Mouse (Mus musculus) cerebellum, adult 2 months (tissue): ENCODE measurements around the gene Igsf3. TPM values are rescaled to one million over a fixed set of nuclear protein-coding genes. Genes with fewer than 3 reads are reported as not detected.
A peak's percentile ranks its signal among the peaks of the same experiment; 100 is the strongest.

Experiments used
- DNase-seq, 2 experiments: peaks; one replicate each; pipeline ENCODE4 v3.0.0; 2021
- H3K27ac ChIP-seq: fragments of 200-500 bp; 2 replicates; pipeline ENCODE4 v1.5.1; 2012; ENCODE audit warnings: low read length, control low read depth, inconsistent platforms; ENCODE audit not compliant: insufficient read depth
- H3K27me3 ChIP-seq: fragments of 200-500 bp; 2 replicates; pipeline ENCODE4 v1.6.1; 2012; ENCODE audit warnings: inconsistent platforms, mild to moderate bottlenecking, low read length, moderate library complexity; ENCODE audit not compliant: control insufficient read depth, insufficient read depth
- H3K4me1 ChIP-seq: fragments of 200-500 bp; 2 replicates; pipeline ENCODE4 v1.6.1; 2011; ENCODE audit warnings: low read length; ENCODE audit not compliant: control insufficient read depth, insufficient read depth
- H3K4me3 ChIP-seq: fragments of 200-500 bp; replicated peaks from 2 replicates; pipeline ENCODE3; 2011; ENCODE audit warnings: mild to moderate bottlenecking, low read depth, low read length, control low read depth; ENCODE audit not compliant: insufficient read depth
- CTCF ChIP-seq: fragments of 200-500 bp; IDR thresholded peaks from 2 replicates; pipeline ENCODE4 v1.5.1; 2011; ENCODE audit warnings: low read depth, mild to moderate bottlenecking, control low read depth, low read length, moderate library complexity, borderline replicate concordance; ENCODE audit not compliant: insufficient read depth
- POLR2A ChIP-seq: fragments of 200-500 bp; IDR thresholded peaks from 2 replicates; pipeline ENCODE4 v1.6.1; 2011; ENCODE audit warnings: low read length, control low read depth, borderline replicate concordance; ENCODE audit not compliant: insufficient read depth
- WGBS: fragments of 180-500 bp; shearing (Covaris S2); methylation state at CpG from one replicate; pipeline ENCODE4 v1.1.7; 2018; 5-methylcytosine and 5-hydroxymethylcytosine counted together
- polyA plus RNA-seq: library from polyadenylated mRNA; depleted of rRNA; stranded (reverse); fragments of >200 nt; gene quantifications from 2 replicates; pipeline ENCODE4 v1.2.3, GENCODE M21; 2012

The Igsf3 gene
- polyA plus RNA-seq, 1 experiment, result 5.1 TPM

- TF ChIP-seq POLR2A (no peak), CTCF (no peak)
- H3K4me1 ChIP-seq, result peaks cover 4% of the 10 kb centered on the region
- 81% methylated on average over 4 of the region's 4 CpGs for WGBS
Observed at GRCm38 (mm10) chr3:101423188-101423587, 46.3 kb downstream of the Igsf3 start.

GRCm38 (mm10) chr3:101424295-101424885 is 47.5 kb downstream of the Igsf3 start:
- WGBS, result 44% methylated on average over 10 of the region's 10 CpGs
- peaks cover 4% of the 10 kb centered on the region for H3K4me1 ChIP-seq
- H3K27ac ChIP-seq, result no peak overlapping the region
- DNase-seq, result peak in 1 of 2 experiments; percentile 17
- TF ChIP-seq POLR2A, result no peak
- TF ChIP-seq CTCF, result no peak
- H3K4me3 ChIP-seq, result no peak overlapping the region
- H3K27me3 ChIP-seq, result no peaks in the 10 kb centered on the region

More at GRCm38 (mm10) chr3:101423188-101423587, 46.3 kb downstream of the Igsf3 start:
- Histone ChIP-seq H3K27ac (no peak overlapping the region), H3K27me3 (no peaks in the 10 kb centered on the region), H3K4me3 (no peak overlapping the region)
- no peak for DNase-seq

GRCm38 (mm10) chr3:101429982-101430754 is 53.3 kb downstream of the Igsf3 start:
- H3K4me1 ChIP-seq, result no peaks in the 10 kb centered on the region
- DNase-seq, result no peak
- TF ChIP-seq CTCF (no peak), POLR2A (no peak)
- no peaks in the 10 kb centered on the region for H3K27me3 ChIP-seq
- 91% methylated on average over 8 of the region's 8 CpGs for WGBS
- no peak overlapping the region for H3K4me3 ChIP-seq
- no peak overlapping the region for H3K27ac ChIP-seq

- 28% methylated on average over 2 of the region's 2 CpGs for WGBS
- DNase-seq, result no peak
- Histone ChIP-seq H3K27ac (no peak overlapping the region), H3K4me3 (no peak overlapping the region), H3K4me1 (no peaks in the 10 kb centered on the region), H3K27me3 (no peaks in the 10 kb centered on the region)
- TF ChIP-seq POLR2A, result no peak
- no peak for TF ChIP-seq CTCF
Observed at GRCm38 (mm10) chr3:101430755-101431115, 53.9 kb downstream of the Igsf3 start.

GRCm38 (mm10) chr3:101435672-101436071 is 58.8 kb downstream of the Igsf3 start:
- H3K4me1 ChIP-seq, result no peaks in the 10 kb centered on the region
- TF ChIP-seq CTCF (no peak), POLR2A (no peak)
- no peak for DNase-seq
- H3K27me3 ChIP-seq, result no peaks in the 10 kb centered on the region
- no peak overlapping the region for H3K27ac ChIP-seq
- no peak overlapping the region for H3K4me3 ChIP-seq
- WGBS, result 76% methylated on average over 8 of the region's 8 CpGs

- 93% methylated on average over 4 of the region's 4 CpGs for WGBS
- Histone ChIP-seq H3K4me1 (no peaks in the 10 kb centered on the region), H3K4me3 (no peak overlapping the region), H3K27ac (no peak overlapping the region), H3K27me3 (no peaks in the 10 kb centered on the region)
- no peak for TF ChIP-seq POLR2A
- no peak for TF ChIP-seq CTCF
- no peak for DNase-seq
Observed at GRCm38 (mm10) chr3:101436469-101436868, 59.6 kb downstream of the Igsf3 start.

GRCm38 (mm10) chr3:101437021-101437563 is 60.2 kb downstream of the Igsf3 start:
- H3K27me3 ChIP-seq, result no peaks in the 10 kb centered on the region
- no peaks in the 10 kb centered on the region for H3K4me1 ChIP-seq
- H3K27ac ChIP-seq, result no peak overlapping the region
- no peak overlapping the region for H3K4me3 ChIP-seq
- TF ChIP-seq POLR2A, result no peak
- no peak for TF ChIP-seq CTCF
- WGBS, result 92% methylated on average over 12 of the region's 12 CpGs
- no peak for DNase-seq
